Mouse (Mus musculus): ENCODE measurements at regions not wholly inside any gene's neighbourhood (a gene's known extent, or its start where the extent isn't known, plus 50 kb on each side); places are given as distances from the start of the nearest gene placed in this dataset.

GRCm38 (mm10) chr6:67152845-67153468 lies 85.0 kb upstream of the Serbp1 start:
- DNase-seq (ENCODE audit: low read depth in 2 of 2, low spot score in 2 of 2) = no peak

- no peak for DNase-seq (ENCODE audit: low read depth in 2 of 2, low spot score in 2 of 2)
Measured at GRCm38 (mm10) chr6:67151515-67151914, 86.5 kb upstream of the Serbp1 start.

GRCm38 (mm10) chr6:67149425-67149824 lies 88.6 kb upstream of the Serbp1 start:
- no peak for DNase-seq (ENCODE audit: low read depth in 2 of 2, low spot score in 2 of 2)

GRCm38 (mm10) chr6:67146708-67147107 lies 91.3 kb upstream of the Serbp1 start:
- no peak for DNase-seq (ENCODE audit: low read depth in 2 of 2, low spot score in 2 of 2)

- DNase-seq (ENCODE audit: low read depth in 2 of 2, low spot score in 2 of 2) = no peak
Measured at GRCm38 (mm10) chr6:67145969-67146368, 92.0 kb upstream of the Serbp1 start.

- no peak for DNase-seq (ENCODE audit: low read depth in 2 of 2, low spot score in 2 of 2)
Measured at GRCm38 (mm10) chr6:67144946-67145716, 92.8 kb upstream of the Serbp1 start.

GRCm38 (mm10) chr6:67142179-67142578 lies 95.8 kb upstream of the Serbp1 start:
- DNase-seq (ENCODE audit: low read depth in 2 of 2, low spot score in 2 of 2) = peak in 1 of 2 experiments; percentile 50

- DNase-seq (ENCODE audit: low read depth in 2 of 2, low spot score in 2 of 2) = no peak
Measured at GRCm38 (mm10) chr6:67140645-67141250, 97.2 kb upstream of the Serbp1 start.

- no peak for DNase-seq (ENCODE audit: low read depth in 2 of 2, low spot score in 2 of 2)
Measured at GRCm38 (mm10) chr6:67139012-67139375, 99.0 kb upstream of the Serbp1 start.

GRCm38 (mm10) chr6:67138302-67139011 lies 99.5 kb upstream of the Serbp1 start:
- DNase-seq (ENCODE audit: low read depth in 2 of 2, low spot score in 2 of 2) = no peak

- no peak for DNase-seq (ENCODE audit: low read depth in 2 of 2, low spot score in 2 of 2)
Measured at GRCm38 (mm10) chr6:67137482-67137881, 100.2 kb upstream of the Gadd45a start.

GRCm38 (mm10) chr6:67134915-67135314 lies 97.7 kb upstream of the Gadd45a start:
- no peak for DNase-seq (ENCODE audit: low read depth in 2 of 2, low spot score in 2 of 2)

GRCm38 (mm10) chr6:67130540-67131301 lies 93.5 kb upstream of the Gadd45a start:
- no peak for DNase-seq (ENCODE audit: low read depth in 2 of 2, low spot score in 2 of 2)

GRCm38 (mm10) chr6:67129626-67130025 lies 92.4 kb upstream of the Gadd45a start:
- DNase-seq (ENCODE audit: low read depth in 2 of 2, low spot score in 2 of 2) = no peak

GRCm38 (mm10) chr6:67128503-67129463 lies 91.5 kb upstream of the Gadd45a start:
- no peak for DNase-seq (ENCODE audit: low read depth in 2 of 2, low spot score in 2 of 2)

- no peak for DNase-seq (ENCODE audit: low read depth in 2 of 2, low spot score in 2 of 2)
Measured at GRCm38 (mm10) chr6:67127727-67128126, 90.5 kb upstream of the Gadd45a start.

- DNase-seq (ENCODE audit: low read depth in 2 of 2, low spot score in 2 of 2) = no peak
Measured at GRCm38 (mm10) chr6:67125715-67126312, 88.6 kb upstream of the Gadd45a start.

GRCm38 (mm10) chr6:67124089-67124488 lies 86.8 kb upstream of the Gadd45a start:
- no peak for DNase-seq (ENCODE audit: low read depth in 2 of 2, low spot score in 2 of 2)

GRCm38 (mm10) chr6:67123071-67123470 lies 85.8 kb upstream of the Gadd45a start:
- DNase-seq (ENCODE audit: low read depth in 2 of 2, low spot score in 2 of 2) = no peak
